Comparison of ENCODE assay signal across 22 mouse cellular contexts in genomic region chr12:3683041-3683440, GRCm38 (mm10).
DNase-seq lines count a peak whose midpoint lies in the region; ATAC-seq and TF ChIP-seq lines count a peak whose summit lies in the region.
"Had no signal": no experiment of that assay in that cellular context is flagged by ENCODE, and none has a peak within 500 bp of the region (broad histone marks: within the 10 kb centered on the region; RNA-seq: fewer than 3 reads in every experiment).

No protein-coding gene starts in this region.

- no peak for TF ChIP-seq CTCF in forebrain, postnatal 0 days (IDR thresholded peaks at IDR 0.05; ENCODE audit: low read depth)
- TF ChIP-seq CTCF in layer of hippocampus, adult 2 months (conservative IDR thresholded peaks at IDR 0.05): no peak
- no peak for TF ChIP-seq CTCF in brain, embryonic 14.5 days (IDR thresholded peaks at IDR 0.05; ENCODE audit: borderline replicate concordance, extremely low read depth, insufficient read depth, insufficient read length)

- no peaks in the 10 kb centered on the region for H3K27me3 ChIP-seq in forebrain, postnatal 0 days (ENCODE audit: insufficient read depth, low read length)
- no peaks in the 10 kb centered on the region for H3K27me3 ChIP-seq in forebrain, embryonic 10.5 days (ENCODE audit: poor library complexity, severe bottlenecking)
- H3K27me3 ChIP-seq: embryonic facial prominence, embryonic 12.5 days; embryonic facial prominence, embryonic 15.5 days; forebrain, embryonic 12.5 days; hindbrain, embryonic 12.5 days had no signal

- DNase-seq in cerebellum, postnatal 10 days: peak; percentile 75 to 81
- DNase-seq in cerebellum, adult 11-12 months: no peak
- peak; percentile 30 for DNase-seq in forebrain, postnatal 0 days
- no peak for DNase-seq in forebrain, embryonic 10.5 days (ENCODE audit: extremely low spot score, low spot score)
- no peak for DNase-seq in layer of hippocampus, adult 2 months (ENCODE audit: low spot score in 2 of 2)
- DNase-seq in layer of hippocampus, adult 8-10 months (ENCODE audit: low spot score in 2 of 2): no peak
- peak; percentile 44 for DNase-seq in brain, embryonic 14.5 days (ENCODE audit: low read depth)
- DNase-seq: adrenal gland, adult 8-10 months; adrenal gland, postnatal 25 days; cerebellum, adult 2 months; cerebellum, postnatal 25 days; gastrocnemius, postnatal 25 days; heart, adult 2 months had no signal

- H3K4me2 ChIP-seq in forebrain, postnatal 0 days (ENCODE audit: low read depth): no peak overlapping the region
- H3K4me2 ChIP-seq: embryonic facial prominence, embryonic 12.5 days; embryonic facial prominence, embryonic 15.5 days; forebrain, embryonic 12.5 days; hindbrain, embryonic 12.5 days had no signal

- no peak overlapping the region for H3K27ac ChIP-seq in forebrain, postnatal 0 days (ENCODE audit: low read depth, low read length)
- H3K27ac ChIP-seq in forebrain, embryonic 10.5 days: no peak overlapping the region
- H3K27ac ChIP-seq in layer of hippocampus, adult 2 months: peak overlapping the region; percentile 60
- H3K27ac ChIP-seq: embryonic facial prominence, embryonic 12.5 days; embryonic facial prominence, embryonic 15.5 days; forebrain, embryonic 12.5 days; heart, adult 2 months; heart, embryonic 10.5 days; hindbrain, embryonic 12.5 days had no signal

- no peak overlapping the region for H3K4me3 ChIP-seq in forebrain, postnatal 0 days (ENCODE audit: low read depth, low read length)
- no peak overlapping the region for H3K4me3 ChIP-seq in forebrain, embryonic 10.5 days
- no peak overlapping the region for H3K4me3 ChIP-seq in layer of hippocampus, adult 2 months
- H3K4me3 ChIP-seq: embryonic facial prominence, embryonic 12.5 days; embryonic facial prominence, embryonic 15.5 days; forebrain, embryonic 12.5 days; heart, adult 2 months; heart, embryonic 10.5 days; hindbrain, embryonic 12.5 days had no signal

- no peaks in the 10 kb centered on the region for H3K4me1 ChIP-seq in forebrain, postnatal 0 days (ENCODE audit: insufficient read depth)
- H3K4me1 ChIP-seq in forebrain, embryonic 10.5 days: no peaks in the 10 kb centered on the region; the same call in 1 of the 2 replicates
- H3K4me1 ChIP-seq: embryonic facial prominence, embryonic 12.5 days; forebrain, embryonic 12.5 days; heart, embryonic 10.5 days; hindbrain, embryonic 12.5 days had no signal

- TF ChIP-seq POLR2A in brain, embryonic 14.5 days (IDR thresholded peaks at IDR 0.05; ENCODE audit: borderline replicate concordance, extremely low read depth, insufficient read depth, insufficient read length, poor library complexity, severe bottlenecking): no peak

- ATAC-seq in forebrain, postnatal 0 days: no peak
- ATAC-seq: activated CD4-positive, CD25-positive, alpha-beta regulatory T cell, adult 4 months; hindbrain, embryonic 16.5 days; inflammation-experienced regulatory T-cells, adult 6 months; intestine, embryonic 16.5 days had no signal

- no peak overlapping the region for H3K9ac ChIP-seq in forebrain, postnatal 0 days
- H3K9ac ChIP-seq: embryonic facial prominence, embryonic 12.5 days; embryonic facial prominence, embryonic 15.5 days; forebrain, embryonic 12.5 days; hindbrain, embryonic 12.5 days had no signal

- 45% methylated on average over 8 of the region's 8 CpGs for WGBS in forebrain, postnatal 0 days
- WGBS in forebrain, embryonic 10.5 days: 91% methylated on average over 8 of the region's 8 CpGs

- H3K36me3 ChIP-seq in forebrain, postnatal 0 days (ENCODE audit: insufficient read depth): 0 out of 2 replicates have a peak, but pooled peaks cover 3% of the 10 kb centered on the region
- 0 out of 2 replicates have a peak, but pooled peaks cover 2% of the 10 kb centered on the region for H3K36me3 ChIP-seq in forebrain, embryonic 10.5 days (replicated peaks)
- H3K36me3 ChIP-seq: embryonic facial prominence, embryonic 12.5 days; embryonic facial prominence, embryonic 15.5 days; forebrain, embryonic 12.5 days; heart, embryonic 10.5 days had no signal

- H3K9me3 ChIP-seq in forebrain, postnatal 0 days (ENCODE audit: low read length): no peaks in the 10 kb centered on the region
- H3K9me3 ChIP-seq in forebrain, embryonic 10.5 days: no peaks in the 10 kb centered on the region
- H3K9me3 ChIP-seq: embryonic facial prominence, embryonic 12.5 days; embryonic facial prominence, embryonic 15.5 days; forebrain, embryonic 12.5 days; heart, embryonic 10.5 days; hindbrain, embryonic 12.5 days had no signal

Comparison
In these comparisons a context has a peak if more than half of its experiments do, and no peak if none do; other contexts are left out.
1. DNase-seq: peak in cerebellum, postnatal 10 days (2 of 2), forebrain, postnatal 0 days (single experiment) and brain, embryonic 14.5 days (single experiment); none in cerebellum, adult 11-12 months (single experiment), forebrain, embryonic 10.5 days (single experiment), layer of hippocampus, adult 2 months (0 of 2) and layer of hippocampus, adult 8-10 months (0 of 2).